Mouse (Mus musculus) forebrain, embryonic 15.5 days (tissue): Measurements from ENCODE around the gene Pkp3. TPM values are rescaled to one million over a fixed set of nuclear protein-coding genes. Genes with fewer than 3 reads are reported as not detected.

Experiments
- ATAC-seq: fragments of 200-750 bp; cut with Nextera tagmentation; replicated peaks from 2 replicates; pipeline ENCODE4 v1.8.0; 2017; ENCODE audit warnings: mild to moderate bottlenecking, moderate TSS enrichment, moderate library complexity
- H3K27ac ChIP-seq: fragments of 300-500 bp; sonication (generic); replicated peaks from 2 replicates; pipeline ENCODE4 v1.5.1; 2015; ENCODE audit warnings: mild to moderate bottlenecking, inconsistent platforms
- H3K27me3 ChIP-seq: fragments of 300-500 bp; sonication (generic); 2 replicates; pipeline ENCODE4 v1.6.1; 2015; ENCODE audit warnings: inconsistent platforms
- H3K36me3 ChIP-seq: fragments of 300-500 bp; sonication (generic); 2 replicates; pipeline ENCODE4 v1.6.1; 2015; ENCODE audit warnings: mild to moderate bottlenecking, inconsistent platforms
- H3K4me1 ChIP-seq: fragments of 300-500 bp; sonication (generic); 2 replicates; pipeline ENCODE4 v1.6.1; 2015; ENCODE audit warnings: inconsistent platforms
- H3K4me2 ChIP-seq: fragments of 300-500 bp; sonication (generic); replicated peaks from 2 replicates; pipeline ENCODE4 v1.6.1; 2015; ENCODE audit warnings: mild to moderate bottlenecking, inconsistent platforms
- H3K4me3 ChIP-seq: fragments of 300-500 bp; sonication (generic); 2 replicates; pipeline ENCODE4 v1.5.1; 2015; ENCODE audit warnings: mild to moderate bottlenecking, inconsistent platforms
- H3K9ac ChIP-seq: fragments of 300-500 bp; sonication (generic); replicated peaks from 2 replicates; pipeline ENCODE4 v1.6.1; 2015; ENCODE audit warnings: mild to moderate bottlenecking, inconsistent platforms
- H3K9me3 ChIP-seq: fragments of 300-500 bp; sonication (generic); 2 replicates; pipeline ENCODE4 v1.6.1; 2016; ENCODE audit warnings: inconsistent platforms
- WGBS: fragments of 180-500 bp; shearing (Covaris S2); methylation state at CpG from one replicate; pipeline ENCODE4 v1.1.7; 2015; ENCODE audit warnings: mixed read lengths; 5-methylcytosine and 5-hydroxymethylcytosine counted together
- polyA plus RNA-seq: library from polyadenylated mRNA; unstranded; fragments of >200 nt; fragmentation: Nextera tagmentation; extraction: Ambion mirVana; gene quantifications from 2 replicates; pipeline ENCODE4 v1.2.1, GENCODE M21; 2015

Gene Pkp3
- polyA plus RNA-seq, 1 experiment from 2014 or later = not detected

- no peaks in the 10 kb centered on the region for H3K36me3 ChIP-seq
- H3K27ac ChIP-seq = no peak overlapping the region
- H3K4me1 ChIP-seq = no peaks in the 10 kb centered on the region
- no peak overlapping the region for H3K4me2 ChIP-seq
- H3K9me3 ChIP-seq = no peaks in the 10 kb centered on the region
- H3K4me3 ChIP-seq = no peak overlapping the region
- 29% methylated on average over 34 of the region's 34 CpGs for WGBS
- H3K9ac ChIP-seq = no peak overlapping the region
- H3K27me3 ChIP-seq = no peaks in the 10 kb centered on the region
- ATAC-seq = no peak
Measured at GRCm38 (mm10) chr7:141079481-141080449, 1.7 kb downstream of the Pkp3 start.

- no peaks in the 10 kb centered on the region for H3K36me3 ChIP-seq
- H3K9me3 ChIP-seq = no peaks in the 10 kb centered on the region
- H3K4me1 ChIP-seq = 0 out of 2 replicates have a peak, but pooled peaks cover 6% of the 10 kb centered on the region
- peaks cover 15% of the 10 kb centered on the region; the same call in 1 of the 2 replicates for H3K27me3 ChIP-seq
- no peak for ATAC-seq
- no peak overlapping the region for H3K9ac ChIP-seq
- WGBS = 55% methylated on average over 8 of the region's 8 CpGs
- no peak overlapping the region for H3K27ac ChIP-seq
- H3K4me3 ChIP-seq = no peak overlapping the region
- no peak overlapping the region for H3K4me2 ChIP-seq
Measured at GRCm38 (mm10) chr7:141087894-141088293, 9.9 kb downstream of the Pkp3 start.

DNA sequence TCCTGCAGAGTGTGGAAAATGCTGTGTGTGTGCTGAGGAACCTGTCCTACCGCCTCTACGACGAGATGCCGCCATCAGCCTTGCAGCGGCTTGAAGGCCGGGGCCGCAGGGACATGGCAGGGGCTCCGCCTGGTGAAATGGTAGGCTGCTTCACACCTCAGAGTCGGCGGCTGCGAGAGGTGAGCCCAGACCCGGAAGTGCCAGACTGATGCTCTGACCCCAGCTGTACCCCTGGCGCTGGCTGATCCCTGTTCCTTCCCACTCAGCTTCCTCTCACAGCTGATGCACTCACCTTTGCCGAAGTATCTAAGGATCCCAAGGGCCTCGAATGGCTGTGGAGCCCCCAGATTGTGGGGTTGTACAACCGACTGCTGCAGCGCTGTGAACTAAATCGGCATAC is 10.5 kb downstream of the Pkp3 start:
- no peak overlapping the region for H3K27ac ChIP-seq
- no peak overlapping the region for H3K9ac ChIP-seq

GRCm38 (mm10) chr7:141090228-141090627 is 12.2 kb downstream of the Pkp3 start:
- peaks cover 15% of the 10 kb centered on the region; the same call in 1 of the 2 replicates for H3K27me3 ChIP-seq
- no peaks in the 10 kb centered on the region for H3K9me3 ChIP-seq
- ATAC-seq = no peak

More for the DNA sequence above, 10.5 kb downstream of the Pkp3 start:
- H3K36me3 ChIP-seq = no peaks in the 10 kb centered on the region
- H3K4me3 ChIP-seq = no peak overlapping the region
- 0 out of 2 replicates have a peak, but pooled peaks cover 6% of the 10 kb centered on the region for H3K4me1 ChIP-seq
- no peak for ATAC-seq
- peaks cover 15% of the 10 kb centered on the region; the same call in 1 of the 2 replicates for H3K27me3 ChIP-seq
- H3K4me2 ChIP-seq = no peak overlapping the region
- 22% methylated on average over 18 of the region's 18 CpGs for WGBS
- no peaks in the 10 kb centered on the region for H3K9me3 ChIP-seq

GRCm38 (mm10) chr7:141092051-141092735 is 14.2 kb downstream of the Pkp3 start:
- 4% methylated on average over 37 of the region's 37 CpGs for WGBS

More at GRCm38 (mm10) chr7:141090228-141090627, 12.2 kb downstream of the Pkp3 start:
- no peaks in the 10 kb centered on the region for H3K36me3 ChIP-seq
- H3K4me3 ChIP-seq = no peak overlapping the region
- no peak overlapping the region for H3K27ac ChIP-seq
- H3K4me2 ChIP-seq = no peak overlapping the region
- H3K4me1 ChIP-seq = 0 out of 2 replicates have a peak, but pooled peaks cover 6% of the 10 kb centered on the region
- WGBS = 54% methylated on average over 8 of the region's 8 CpGs
- no peak overlapping the region for H3K9ac ChIP-seq

DNA sequence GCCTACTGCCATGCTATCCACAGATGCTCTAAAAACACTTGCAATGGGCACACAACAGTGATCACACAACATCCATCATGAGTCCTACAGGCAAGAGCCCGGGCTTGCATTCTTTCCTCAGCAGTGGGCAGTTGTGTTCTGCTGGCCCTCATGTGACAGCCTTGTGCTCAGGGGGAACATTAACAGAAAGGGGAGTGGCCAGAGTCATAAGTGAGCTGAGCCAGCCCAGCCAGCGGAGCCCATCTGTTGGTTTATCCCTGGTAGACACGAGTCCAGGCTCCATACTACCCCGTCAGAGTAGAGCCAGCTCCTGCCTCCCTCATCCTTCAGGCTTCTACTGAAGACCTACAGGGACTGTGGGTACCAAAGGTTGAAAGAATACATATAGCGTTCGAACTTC is 15.9 kb downstream of the Pkp3 start:
- ATAC-seq = no peak
- no peak overlapping the region for H3K4me3 ChIP-seq
- no peak overlapping the region for H3K27ac ChIP-seq
- WGBS = 87% methylated on average over 6 of the region's 6 CpGs
- H3K9ac ChIP-seq = no peak overlapping the region
- H3K27me3 ChIP-seq = peaks cover 12% of the 10 kb centered on the region; the same call in 1 of the 2 replicates
- H3K4me1 ChIP-seq = 0 out of 2 replicates have a peak, but pooled peaks cover 6% of the 10 kb centered on the region
- H3K36me3 ChIP-seq = no peaks in the 10 kb centered on the region
- H3K9me3 ChIP-seq = no peaks in the 10 kb centered on the region
- H3K4me2 ChIP-seq = no peak overlapping the region

More at GRCm38 (mm10) chr7:141092051-141092735, 14.2 kb downstream of the Pkp3 start:
- Histone ChIP-seq H3K9ac (no peak overlapping the region), H3K4me1 (0 out of 2 replicates have a peak, but pooled peaks cover 6% of the 10 kb centered on the region), H3K27me3 (peaks cover 15% of the 10 kb centered on the region; the same call in 1 of the 2 replicates), H3K36me3 (no peaks in the 10 kb centered on the region), H3K27ac (no peak overlapping the region), H3K4me2 (peak overlapping the region; percentile 35), H3K4me3 (peak overlapping the region; percentile 20), H3K9me3 (no peaks in the 10 kb centered on the region)
- ATAC-seq = peak; percentile 83

DNA sequence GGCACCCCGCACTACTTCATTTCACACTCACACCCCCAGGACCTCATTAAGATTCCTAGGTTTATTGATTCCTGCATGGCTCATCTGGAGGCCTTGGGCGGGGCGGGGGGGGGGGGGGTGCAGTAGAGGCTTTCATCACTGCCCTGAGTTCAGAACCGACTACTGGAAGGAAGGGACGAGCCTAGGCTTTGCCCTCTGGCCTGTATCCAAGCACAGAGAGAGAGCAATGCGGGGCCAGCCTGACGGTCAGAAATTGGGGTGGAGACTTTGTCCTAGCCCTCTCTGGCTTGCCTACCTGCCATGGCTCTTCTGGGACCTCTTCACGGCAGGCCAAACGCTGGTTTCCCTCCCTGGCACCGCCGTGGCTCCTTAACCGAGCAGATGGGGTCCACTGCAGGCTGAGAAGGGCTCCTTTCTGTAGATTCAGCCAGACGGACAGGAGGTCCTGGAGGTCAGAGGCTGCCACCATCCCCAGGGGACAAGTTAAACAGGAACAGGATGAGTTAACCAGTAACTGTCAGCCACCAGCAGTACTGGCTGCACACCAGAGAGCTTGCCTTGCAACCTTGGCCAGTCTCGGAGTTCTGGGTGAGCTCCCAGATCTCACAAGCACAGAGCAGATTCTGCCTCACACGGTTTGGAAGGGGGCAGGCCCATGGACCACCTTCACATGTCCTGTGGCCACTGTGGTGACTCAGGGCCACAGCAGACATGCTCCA is 16.6 kb downstream of the Pkp3 start:
- H3K36me3 ChIP-seq = no peaks in the 10 kb centered on the region
- no peak overlapping the region for H3K4me2 ChIP-seq
- H3K27me3 ChIP-seq = peaks cover 16% of the 10 kb centered on the region
- no peak overlapping the region for H3K4me3 ChIP-seq
- 71% methylated on average over 15 of the region's 15 CpGs for WGBS
- no peak for ATAC-seq
- no peak overlapping the region for H3K27ac ChIP-seq
- H3K9me3 ChIP-seq = no peaks in the 10 kb centered on the region
- peaks cover 9% of the 10 kb centered on the region; the same call in 1 of the 2 replicates for H3K4me1 ChIP-seq
- no peak overlapping the region for H3K9ac ChIP-seq

DNA sequence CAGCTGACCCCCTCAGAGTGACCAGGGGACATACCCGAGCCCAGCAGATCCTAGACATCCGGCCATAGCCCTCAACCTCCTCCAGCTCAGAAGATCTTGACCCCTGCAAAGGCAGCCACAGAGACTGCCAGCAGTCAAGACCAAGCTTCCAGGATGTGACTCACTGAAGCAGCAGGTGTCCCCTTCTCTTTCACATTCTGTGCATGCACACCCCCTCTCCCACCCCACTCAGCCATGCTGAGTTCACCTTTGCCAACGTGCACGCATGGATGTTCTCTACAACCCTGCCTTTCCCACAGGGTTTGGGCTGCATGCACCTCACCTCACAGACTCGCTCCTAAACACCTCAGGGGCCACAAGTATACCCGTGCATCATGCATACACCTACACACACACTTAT is 18.0 kb downstream of the Pkp3 start:
- WGBS = 82% methylated on average over 6 of the region's 6 CpGs

DNA sequence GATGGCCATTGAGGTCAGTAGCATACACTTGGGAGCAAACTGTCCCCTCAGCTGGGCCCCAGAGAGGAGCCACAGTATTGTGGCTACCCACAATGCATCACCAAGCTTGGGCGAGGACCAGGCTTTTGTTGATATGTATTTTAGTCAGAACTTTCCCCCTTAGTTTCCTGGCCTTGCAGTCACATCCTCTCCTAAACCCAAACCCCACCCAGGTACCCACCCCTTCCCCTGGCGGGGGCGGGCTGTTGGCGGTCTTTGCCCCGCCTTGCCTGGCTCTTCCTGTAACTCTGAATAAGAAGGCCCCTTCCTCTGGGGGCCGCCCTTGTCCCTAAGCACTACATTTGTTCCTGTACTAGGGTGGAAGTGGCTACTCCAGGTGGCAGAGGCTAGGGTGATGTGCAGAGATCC is 18.6 kb downstream of the Pkp3 start:
- Histone ChIP-seq H3K27me3 (peaks cover 33% of the 10 kb centered on the region), H3K27ac (no peak overlapping the region), H3K9me3 (no peaks in the 10 kb centered on the region), H3K4me1 (peaks cover 17% of the 10 kb centered on the region; the same call in 1 of the 2 replicates), H3K9ac (no peak overlapping the region), H3K36me3 (no peaks in the 10 kb centered on the region), H3K4me3 (no peak overlapping the region), H3K4me2 (no peak overlapping the region)
- WGBS = 38% methylated on average over 6 of the region's 6 CpGs
- no peak for ATAC-seq

More for the DNA sequence above, 18.0 kb downstream of the Pkp3 start:
- Histone ChIP-seq H3K9me3 (no peaks in the 10 kb centered on the region), H3K27me3 (peaks cover 27% of the 10 kb centered on the region), H3K9ac (no peak overlapping the region), H3K4me1 (peaks cover 17% of the 10 kb centered on the region; the same call in 1 of the 2 replicates), H3K4me2 (no peak overlapping the region), H3K27ac (no peak overlapping the region), H3K4me3 (no peak overlapping the region), H3K36me3 (no peaks in the 10 kb centered on the region)
- ATAC-seq = no peak

GRCm38 (mm10) chr7:141097177-141097576 is 19.2 kb downstream of the Pkp3 start:
- H3K27ac ChIP-seq = no peak overlapping the region
- 87% methylated on average over 5 of the region's 5 CpGs for WGBS
- H3K9ac ChIP-seq = no peak overlapping the region
- no peak overlapping the region for H3K4me2 ChIP-seq
- no peak overlapping the region for H3K4me3 ChIP-seq
- peaks cover 15% of the 10 kb centered on the region; the same call in 1 of the 2 replicates for H3K4me1 ChIP-seq
- no peaks in the 10 kb centered on the region for H3K9me3 ChIP-seq
- H3K36me3 ChIP-seq = no peaks in the 10 kb centered on the region
- peaks cover 38% of the 10 kb centered on the region for H3K27me3 ChIP-seq
- ATAC-seq = no peak

DNA sequence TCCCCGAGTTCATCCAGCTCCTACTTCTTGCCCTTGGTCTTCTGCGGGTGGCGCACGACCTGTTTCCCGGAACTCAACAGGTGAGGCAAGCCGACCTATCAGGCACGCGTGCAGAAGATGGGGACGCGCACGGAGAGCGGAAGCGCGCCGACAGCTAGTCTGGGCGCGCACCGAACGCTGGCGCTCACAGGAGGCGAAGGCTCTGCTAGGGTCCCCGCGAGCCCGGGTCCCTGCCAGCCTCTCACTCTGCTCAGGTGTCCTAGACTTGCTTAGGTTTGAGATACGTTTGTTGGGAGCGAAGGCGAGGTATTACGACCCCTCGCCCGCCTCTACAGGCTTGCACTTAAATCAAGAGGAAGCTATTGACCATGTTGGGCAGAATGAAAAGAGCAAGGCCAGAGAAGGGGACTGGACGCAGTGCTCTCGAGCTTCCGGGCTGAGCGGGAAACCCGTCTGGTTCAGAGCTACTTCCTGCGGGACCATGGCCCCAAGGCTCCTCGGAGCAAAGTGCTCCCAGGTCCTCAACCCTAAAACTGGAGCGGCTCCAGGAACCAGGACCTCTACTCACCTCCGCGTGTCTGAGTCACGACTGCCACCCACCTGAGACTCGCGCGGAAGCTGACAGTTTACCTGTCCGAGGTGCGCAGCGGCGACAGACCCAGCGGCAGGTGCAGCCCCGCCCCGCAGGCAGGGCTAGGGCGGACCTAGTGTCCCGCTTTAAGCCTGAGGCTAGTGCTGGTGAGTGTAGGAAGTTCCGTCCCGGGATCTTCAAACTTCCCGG is 22.1 kb downstream of the Pkp3 start, which contains the start of gene Sigirr:
Gene Sigirr, minus strand, starts transcription at position 662 of the 781 bp plus-strand sequence.
- Histone ChIP-seq H3K4me2 (peak within 1 kb of the TSS; percentile 57), H3K27ac (no peak within 1 kb of the TSS), H3K4me3 (peak within 1 kb of the TSS; percentile 38), H3K9me3 (no peaks in the 10 kb centered on the region), H3K4me1 (peaks cover 12% of the 10 kb centered on the region; the same call in 1 of the 2 replicates), H3K9ac (peak within 1 kb of the TSS; percentile 31; the same call in 1 of the 2 replicates), H3K36me3 (no peaks in the 10 kb centered on the region), H3K27me3 (peaks cover 38% of the 10 kb centered on the region)
- WGBS = 1% methylated on average over 56 of the region's 56 CpGs
- peak; percentile 55; the same call in 1 of the 2 replicates for ATAC-seq
